Mouse (Mus musculus) megakaryocyte progenitor cell, adult 5-6 weeks (primary cell): Measurements from ENCODE around the gene 4930518I15Rik. TPM values are rescaled to one million over a fixed set of nuclear protein-coding genes. Genes with fewer than 3 reads are reported as not detected.

ENCODE experiments used
- total RNA-seq, 2 experiments: library from RNA; stranded (forward) in 1 of 2; stranded (reverse) in 1 of 2; fragments of 157-497, 149-512 nt in 1 of 2; fragments of 200-1000 nt in 1 of 2; gene quantifications; 2 replicates each; pipeline versions ENCODE4 v1.2.3 to v1.2.4; 2015 to 2017

The 4930518I15Rik gene
- total RNA-seq, 2 experiments from 2014 or later: 1.2 to 3.0 TPM

Other genes starting within 250 kb of the 4930518I15Rik start
- gene Dlgap4, start 244.2 kb downstream of the 4930518I15Rik start, total RNA-seq (2015): 17.5 and 18.1 TPM in 2 replicates
- 5.9 and 13.6 TPM in 2 replicates for gene Dlgap4, start 244.2 kb downstream of the 4930518I15Rik start, total RNA-seq (2017)
- not detected in 2 replicates for gene Myl9, start 82.5 kb downstream of the 4930518I15Rik start, total RNA-seq (2015)
- gene Myl9, start 82.5 kb downstream of the 4930518I15Rik start, total RNA-seq (2017): not detected in 2 replicates
- gene Tgif2, start 17.9 kb downstream of the 4930518I15Rik start, total RNA-seq (2015): 7.2 and 7.9 TPM in 2 replicates
- gene Tgif2, start 17.9 kb downstream of the 4930518I15Rik start, total RNA-seq (2017): 10.7 and 12.5 TPM in 2 replicates
- gene Rab5if, start 5.2 kb upstream of the 4930518I15Rik start, total RNA-seq (2015): 377 and 404 TPM in 2 replicates
- gene Rab5if, start 5.2 kb upstream of the 4930518I15Rik start, total RNA-seq (2017): 204 and 210 TPM in 2 replicates
- gene Sla2, start 29.2 kb upstream of the 4930518I15Rik start, total RNA-seq (2015): 0.10 and 0.57 TPM in 2 replicates
- 0.37 and 0.92 TPM in 2 replicates for gene Sla2, start 29.2 kb upstream of the 4930518I15Rik start, total RNA-seq (2017)
- 24.9 and 27.1 TPM in 2 replicates for gene Ndrg3, start 134.1 kb upstream of the 4930518I15Rik start, total RNA-seq (2015)
- gene Ndrg3, start 134.1 kb upstream of the 4930518I15Rik start, total RNA-seq (2017): 24.2 and 28.5 TPM in 2 replicates
- 15.0 and 17.1 TPM in 2 replicates for gene Dsn1, start 149.2 kb upstream of the 4930518I15Rik start, total RNA-seq (2015)
- 68.2 and 78.2 TPM in 2 replicates for gene Dsn1, start 149.2 kb upstream of the 4930518I15Rik start, total RNA-seq (2017)
- gene Soga1, start 221.3 kb upstream of the 4930518I15Rik start, total RNA-seq (2015): 1.9 and 2.9 TPM in 2 replicates
- 2.3 and 2.4 TPM in 2 replicates for gene Soga1, start 221.3 kb upstream of the 4930518I15Rik start, total RNA-seq (2017)
- not detected in 2 replicates for gene Tldc2, start 229.1 kb upstream of the 4930518I15Rik start, total RNA-seq (2015)
- not detected in 2 replicates for gene Tldc2, start 229.1 kb upstream of the 4930518I15Rik start, total RNA-seq (2017)